Mouse (Mus musculus) gastrocnemius, postnatal 14 days (tissue): ENCODE measurements around the gene Fau. TPM values are rescaled to one million over a fixed set of nuclear protein-coding genes. Genes with fewer than 3 reads are reported as not detected.

ENCODE experiments used
- DNase-seq: peaks from one replicate; pipeline ENCODE4 v3.0.0; 2021; ENCODE audit warnings: mixed read lengths
- intact Hi-C: fragments of 180-260 bp; cut with DNase I; formaldehyde crosslinking; loops from one replicate; pipeline ENCODE4 v1.15.1; 2025; ENCODE audit warnings: low total_unique reads
- long read RNA-seq, 2 experiments: library from polyadenylated mRNA; stranded (forward); transcript quantifications; one replicate each; pipeline ENCODE4 v2.0.0; 2021
- total RNA-seq, 2 experiments: library from RNA; stranded (reverse); gene quantifications; 2 replicates each; pipeline ENCODE4 v1.2.3; 2021

Gene Fau
- 100 to 1,000 TPM; 481 to 546 TPM for total RNA-seq
- long read RNA-seq, experiment 1, transcript Fau-202 (5 exons, 613 nt), result major isoform, 101 of 115 reads
- long read RNA-seq, experiment 1, transcript Fau-201 (5 exons, 508 nt), result minor isoform, 12 of 115 reads
- long read RNA-seq, experiment 1, partial matches to known transcripts, result 1 of 115 reads
- long read RNA-seq, experiment 1, other reads (novel, unspliced or antisense), result 0 of 115 reads
- long read RNA-seq, experiment 2, transcript Fau-201 (5 exons, 508 nt), result minor isoform, 19 of 113 reads
- long read RNA-seq, experiment 2, transcript Fau-202 (5 exons, 613 nt), result major isoform, 91 of 113 reads
- long read RNA-seq, experiment 2, partial matches to known transcripts, result 1 of 113 reads
- long read RNA-seq, experiment 2, other reads (novel, unspliced or antisense), result 1 of 113 reads

- DNase-seq, result peak; percentile 99
- intact Hi-C loops, result no loop called here
Observed at GRCm38 (mm10) chr19:6057313-6058096, at the start of gene Fau, which contains the start of gene Mrpl49. Gene Fau, plus strand, starts transcription at chr19:6057844. Gene Mrpl49, minus strand, starts transcription at chr19:6057785.

- DNase-seq, result no peak
- intact Hi-C loops, result no loop called here
Observed at GRCm38 (mm10) chr19:6009137-6009536, 48.5 kb upstream of the Fau start.

GRCm38 (mm10) chr19:6013691-6014090 is 44.0 kb upstream of the Fau start:
- no peak for DNase-seq
- intact Hi-C loops, result loop anchor here (10.0 kb wide), 1 partner anchor 99 kb away; the partner anchor contains the start of gene Dpf2

- peak; percentile 67 for DNase-seq
- intact Hi-C loops, result loop anchor here (10.0 kb wide), 1 partner anchor 100 kb away; the partner anchor contains the start of gene Dpf2
Observed at GRCm38 (mm10) chr19:6014991-6015510, 42.6 kb upstream of the Fau start.

- peak; percentile 87 for DNase-seq
- intact Hi-C loops, result loop anchor here (10.0 kb wide), 1 partner anchor 101 kb away; the partner anchor contains the start of gene Dpf2
Observed at GRCm38 (mm10) chr19:6015511-6016315, 41.9 kb upstream of the Fau start, which contains the start of gene Capn1. Gene Capn1, minus strand, starts transcription at chr19:6015897.

- intact Hi-C loops, result loop anchor here (10.0 kb wide), 1 partner anchor 102 kb away; the partner anchor contains the start of gene Dpf2
- no peak for DNase-seq
Observed at GRCm38 (mm10) chr19:6016532-6016931, 41.1 kb upstream of the Fau start.

- intact Hi-C loops, result loop anchor here (10.0 kb wide), 1 partner anchor 104 kb away; the partner anchor contains the start of gene Dpf2
Observed at GRCm38 (mm10) chr19:6018142-6019089, 39.2 kb upstream of the Fau start.

GRCm38 (mm10) chr19:6020276-6020675 is 37.4 kb upstream of the Fau start:
- no peak for DNase-seq
- intact Hi-C loops, result loop anchor here (2.0 kb wide), 1 partner anchor 53 kb away; no protein-coding TSS in a partner anchor

More at GRCm38 (mm10) chr19:6018142-6019089, 39.2 kb upstream of the Fau start:
- peak; percentile 88 for DNase-seq

- DNase-seq, result no peak
- intact Hi-C loops, result no loop called here
Observed at GRCm38 (mm10) chr19:6023059-6023458, 34.6 kb upstream of the Fau start.

- DNase-seq, result no peak
- intact Hi-C loops, result no loop called here
Observed at GRCm38 (mm10) chr19:6023930-6024329, 33.7 kb upstream of the Fau start.

GRCm38 (mm10) chr19:6028991-6029390 is 28.7 kb upstream of the Fau start:
- intact Hi-C loops, result no loop called here
- DNase-seq, result no peak

- intact Hi-C loops, result no loop called here
- DNase-seq, result no peak
Observed at GRCm38 (mm10) chr19:6029426-6029825, 28.2 kb upstream of the Fau start.

- intact Hi-C loops, result no loop called here
Observed at GRCm38 (mm10) chr19:6030520-6031280, 26.9 kb upstream of the Fau start.

GRCm38 (mm10) chr19:6035966-6036585 is 21.6 kb upstream of the Fau start:
- no peak for DNase-seq
- intact Hi-C loops, result no loop called here

More at GRCm38 (mm10) chr19:6030520-6031280, 26.9 kb upstream of the Fau start:
- DNase-seq, result no peak

GRCm38 (mm10) chr19:6037695-6038094 is 19.9 kb upstream of the Fau start:
- DNase-seq, result no peak
- intact Hi-C loops, result no loop called here

GRCm38 (mm10) chr19:6038326-6038725 is 19.3 kb upstream of the Fau start:
- no peak for DNase-seq
- intact Hi-C loops, result no loop called here

GRCm38 (mm10) chr19:6040002-6040401 is 17.6 kb upstream of the Fau start:
- intact Hi-C loops, result no loop called here

More at GRCm38 (mm10) chr19:6040002-6040401, 17.6 kb upstream of the Fau start:
- no peak for DNase-seq
